Mouse (Mus musculus) inflammation-experienced regulatory T-cells, adult 6 months (primary cell): ENCODE data around the gene Tns3. TPM values are rescaled to one million over a fixed set of nuclear protein-coding genes. Genes with fewer than 3 reads are reported as not detected.

ENCODE experiments used
- ATAC-seq: one replicate; pipeline ENCODE4 v1.8.0; 2017
- polyA plus RNA-seq, 3 experiments: library from polyadenylated mRNA; unstranded; fragments of 100-300 nt; shearing (Covaris generic); gene quantifications; one replicate each; pipeline ENCODE4 v1.2.1; 2017

Tns3 gene
- polyA plus RNA-seq, 3 experiments from 2014 or later, result 0.26 TPM; not detected in 2

DNA sequence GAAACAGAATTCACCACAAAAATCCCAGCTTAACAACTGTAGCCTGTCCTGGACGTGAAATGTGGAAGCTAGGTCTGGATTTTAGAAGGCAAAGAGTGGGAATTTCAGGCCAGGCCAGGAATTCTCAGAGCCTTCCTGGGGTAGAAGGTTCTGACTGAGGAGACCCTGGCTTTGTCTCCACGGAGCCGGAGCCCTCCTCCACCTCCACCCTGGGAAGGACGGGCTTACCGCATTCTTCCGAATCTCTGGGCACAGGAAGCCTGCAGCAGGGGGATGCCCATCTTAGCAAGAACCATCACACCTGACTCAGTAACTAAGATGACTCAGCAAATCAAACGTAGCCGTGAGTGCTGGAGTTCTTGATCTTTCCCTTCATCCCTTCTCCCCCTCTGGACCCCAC lies 231.4 kb downstream of the Tns3 start:
- ATAC-seq, result no peak

- no peak for ATAC-seq
Observed at GRCm38 (mm10) chr11:8427660-8428059, 236.7 kb downstream of the Tns3 start.

DNA sequence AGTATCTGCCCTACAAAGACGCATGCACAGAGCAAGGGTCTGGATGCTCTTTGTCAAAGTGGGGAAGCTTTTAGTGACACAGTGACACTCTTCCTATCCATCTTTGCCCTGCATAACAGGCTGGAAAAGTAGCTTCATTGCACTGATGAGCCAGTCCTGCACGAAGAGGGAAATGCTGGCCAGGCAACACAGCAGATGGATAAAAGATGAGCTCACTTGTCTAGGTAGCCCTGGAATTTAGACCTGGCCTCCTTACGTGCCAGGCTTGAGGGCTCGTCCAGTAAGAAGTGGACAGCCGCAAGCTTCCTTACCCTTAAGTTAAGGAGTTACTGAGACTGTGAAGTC lies 239.1 kb downstream of the Tns3 start:
- no peak for ATAC-seq

DNA sequence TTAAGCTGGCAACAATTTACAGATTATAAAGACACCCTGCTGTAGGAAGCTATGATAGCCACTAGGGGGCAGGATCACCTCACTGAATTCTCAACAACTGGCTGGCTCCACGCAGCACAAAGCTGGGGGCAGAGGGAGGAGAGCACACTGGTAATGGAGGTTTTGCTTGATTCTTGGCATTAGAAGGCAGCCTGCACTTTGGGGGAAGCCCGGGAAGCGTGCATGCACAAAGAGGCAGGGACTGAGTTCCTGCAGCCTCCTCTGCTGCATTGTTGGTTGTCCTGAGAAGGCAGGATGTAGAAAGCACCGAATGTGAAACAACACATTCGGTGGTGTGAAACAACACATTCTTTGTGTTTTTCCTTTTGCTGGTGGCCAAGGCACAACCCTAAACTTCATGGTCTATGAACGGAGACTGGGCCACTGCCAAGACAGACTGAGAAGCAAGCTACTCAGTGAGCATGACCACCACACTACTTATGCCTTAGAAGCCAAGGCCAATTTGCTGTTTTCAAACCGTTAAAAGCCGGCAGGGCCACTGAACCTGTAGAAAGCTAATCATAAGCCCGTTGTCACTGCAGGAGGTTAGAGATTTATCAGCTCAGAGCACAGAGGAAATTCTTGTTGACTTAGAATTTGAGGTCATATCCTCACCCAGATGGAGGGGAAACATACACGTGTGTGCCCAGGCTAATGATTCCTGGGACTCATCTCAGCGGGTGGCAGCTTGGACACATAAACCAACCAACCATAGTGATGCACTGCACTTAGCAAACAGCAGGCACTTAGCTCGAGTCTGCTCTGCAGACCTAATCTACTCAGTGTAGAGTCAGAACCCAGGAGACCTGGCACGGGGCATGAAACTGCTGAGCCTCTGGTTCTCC lies 239.8 kb downstream of the Tns3 start:
- no peak for ATAC-seq

- no peak for ATAC-seq
Observed at GRCm38 (mm10) chr11:8405225-8405899, 259.0 kb downstream of the Tns3 start.

DNA sequence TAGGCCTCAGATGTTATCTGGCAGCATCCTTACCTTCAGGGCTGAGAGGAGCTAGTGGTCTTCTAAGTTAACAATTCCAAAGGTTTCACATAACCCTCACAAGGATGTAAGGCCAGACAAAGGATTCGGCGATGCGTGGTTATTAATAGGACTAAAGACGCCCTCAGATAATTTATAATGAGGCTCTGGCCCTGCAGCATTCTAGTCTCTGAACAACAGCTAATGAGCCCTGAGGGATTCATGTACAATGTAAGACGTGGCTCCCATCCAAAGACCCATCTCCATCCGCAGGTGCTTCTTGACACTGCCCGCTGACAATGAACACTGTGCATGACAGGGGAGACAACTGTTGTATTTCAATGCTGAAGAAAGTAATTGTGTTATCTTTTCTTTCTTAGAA lies 263.0 kb downstream of the Tns3 start:
- no peak for ATAC-seq

GRCm38 (mm10) chr11:8396329-8396728 lies 268.0 kb downstream of the Tns3 start:
- ATAC-seq, result no peak

DNA sequence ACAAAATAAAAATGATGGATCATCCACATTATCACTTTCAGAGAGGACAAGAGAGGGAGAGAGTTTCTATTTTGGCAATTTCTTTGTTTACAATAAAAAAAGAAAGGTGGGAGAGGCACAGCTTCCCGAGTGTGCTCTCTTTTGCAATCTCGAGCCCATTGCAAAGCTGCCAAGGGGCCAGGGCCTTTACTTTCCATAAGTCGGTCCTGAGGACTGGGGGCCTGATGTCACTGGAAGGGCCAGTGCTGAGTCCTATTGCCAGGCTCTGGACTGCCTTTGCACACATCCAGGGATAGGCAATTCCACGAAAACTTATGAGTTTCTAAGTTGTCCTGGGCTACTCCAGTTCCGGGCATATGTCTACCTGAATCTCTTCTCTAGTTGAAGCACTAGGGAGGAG lies 272.8 kb downstream of the Tns3 start:
- no peak for ATAC-seq

DNA sequence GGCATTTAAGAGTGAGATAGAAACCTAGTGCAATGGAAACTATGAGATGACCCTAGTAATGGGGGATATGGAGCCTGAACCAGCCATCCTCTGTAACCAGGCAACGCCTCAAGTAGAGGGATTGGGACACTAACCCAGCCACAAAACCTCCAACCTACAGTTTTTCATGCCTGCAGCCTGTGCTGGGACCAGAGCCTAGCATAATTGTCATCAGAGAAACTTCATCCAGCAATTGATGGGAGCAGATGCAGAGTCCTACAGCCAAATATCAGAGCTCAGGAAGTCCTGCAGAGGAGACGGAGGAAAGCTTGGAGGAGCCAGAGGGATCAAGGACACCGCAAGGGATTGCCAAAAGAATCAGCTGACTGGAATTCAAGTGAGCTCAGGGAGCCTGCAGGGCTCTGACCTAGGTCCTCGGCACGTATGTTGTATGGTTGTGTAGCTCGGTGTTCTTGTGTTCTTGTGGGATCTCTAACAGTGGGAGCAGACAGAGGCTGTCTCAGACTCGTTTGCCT lies 278.4 kb downstream of the Tns3 start:
- ATAC-seq, result no peak
